In genomic region chr4:141796356-141796755, GRCm38 (mm10) we compare ENCODE assay signal across 24 mouse cellular contexts. TPM values are rescaled to one million over a fixed set of nuclear protein-coding genes. Genes with fewer than 3 reads are reported as not detected.
DNase-seq lines count a peak whose midpoint lies in the region; ATAC-seq lines count a peak whose summit lies in the region.
"Had no signal": no experiment of that assay in that cellular context is flagged by ENCODE, and none has a peak within 500 bp of the region (broad histone marks: within the 10 kb centered on the region; RNA-seq: fewer than 3 reads in every experiment).

No protein-coding gene starts in this region.

- no peak for ATAC-seq in kidney, embryonic 14.5 days (ENCODE audit: low FRiP score, low TSS enrichment)
- ATAC-seq: forebrain, postnatal 0 days; liver, embryonic 12.5 days; lung, postnatal 0 days had no signal

- H3K9ac ChIP-seq in kidney, embryonic 14.5 days (ENCODE audit: low read depth, low read length), result no peak overlapping the region
- H3K9ac ChIP-seq: forebrain, postnatal 0 days; liver, embryonic 12.5 days had no signal

- no peak overlapping the region for H3K27ac ChIP-seq in kidney, embryonic 14.5 days (ENCODE audit: low read depth, low read length)
- H3K27ac ChIP-seq: hindbrain, embryonic 13.5 days; layer of hippocampus, adult 2 months; liver, embryonic 12.5 days had no signal

- DNase-seq in adrenal gland, postnatal 10 days, result peak; percentile 35
- no peak for DNase-seq in adrenal gland, adult 2 months
- DNase-seq in gastrocnemius, postnatal 25 days, result peak; percentile 28
- no peak for DNase-seq in gastrocnemius, postnatal 4 days (ENCODE audit: low spot score in 2 of 2)
- DNase-seq in kidney, postnatal 10 days, result peak; percentile 24
- peak; percentile 32 for DNase-seq in ovary, adult 18-20 months (ENCODE audit: low spot score)
- DNase-seq in ovary, postnatal 10 days (ENCODE audit: low spot score), result no peak
- DNase-seq: forebrain, postnatal 0 days; heart, adult 18-20 months; midbrain, embryonic 14.5 days; thymus, adult 2 months had no signal

- no peaks in the 10 kb centered on the region for H3K9me3 ChIP-seq in kidney, embryonic 14.5 days (ENCODE audit: control insufficient read depth, low read length)
- H3K9me3 ChIP-seq: hindbrain, embryonic 13.5 days; liver, embryonic 12.5 days had no signal

- H3K36me3 ChIP-seq in kidney, embryonic 14.5 days (ENCODE audit: control insufficient read depth, insufficient read depth, low read length), result peaks cover 13% of the 10 kb centered on the region; the same call in 1 of the 2 replicates

- 80% methylated on average over 7 of the region's 7 CpGs for WGBS in kidney, embryonic 14.5 days

- H3K4me1 ChIP-seq in kidney, embryonic 14.5 days (ENCODE audit: control insufficient read depth, insufficient read depth, low read length), result peaks cover 7% of the 10 kb centered on the region; the same call in 1 of the 2 replicates

- no peak overlapping the region for H3K4me2 ChIP-seq in kidney, embryonic 14.5 days (replicated peaks; ENCODE audit: low read depth, low read length)
- H3K4me2 ChIP-seq: hindbrain, embryonic 13.5 days; liver, embryonic 12.5 days had no signal

- H3K4me3 ChIP-seq in kidney, embryonic 14.5 days (ENCODE audit: low read length), result no peak overlapping the region
- H3K4me3 ChIP-seq: hindbrain, embryonic 13.5 days; layer of hippocampus, adult 2 months; liver, embryonic 12.5 days had no signal

- no peaks in the 10 kb centered on the region for H3K27me3 ChIP-seq in kidney, embryonic 14.5 days (ENCODE audit: control insufficient read depth, insufficient read depth, low read length)
- H3K27me3 ChIP-seq: hindbrain, embryonic 13.5 days; liver, embryonic 12.5 days had no signal

RNA-seq across cellular contexts. Expression of gene Casp9, which starts 2.9 kb away (rescaled TPM):
- 10 to 100 TPM; 14.4 to 22.5 TPM for total RNA-seq in adrenal gland, postnatal 10 days (2021)
- total RNA-seq in adrenal gland, adult 2 months (2021), result 10 to 100 TPM; 18.2 to 22.0 TPM
- polyA plus RNA-seq in adrenal gland, adult 2 months (2012; rRNA removed), result 16.6 and 19.3 TPM in 2 replicates
- 1 to 10 TPM; 2.0 TPM for total RNA-seq in gastrocnemius, postnatal 25 days (2021)
- total RNA-seq in gastrocnemius, postnatal 4 days (2021), result 10 to 100 TPM in 1 of 2 experiments, 1 to 10 TPM in 1; 9.3 to 10.8 TPM
- polyA plus RNA-seq in kidney, embryonic 14.5 days (2014; fragmentation: Nextera tagmentation; extraction: Ambion mirVana), result 14.5 and 24.3 TPM in 2 replicates

RNA-seq across cellular contexts. Expression of gene Dnajc16, which starts 5.6 kb away (rescaled TPM):
- total RNA-seq in adrenal gland, postnatal 10 days (2021), result 10 to 100 TPM; 16.1 to 16.8 TPM
- 10 to 100 TPM; 21.3 to 29.6 TPM for total RNA-seq in adrenal gland, adult 2 months (2021)
- 13.2 and 14.4 TPM in 2 replicates for polyA plus RNA-seq in adrenal gland, adult 2 months (2012; rRNA removed)
- total RNA-seq in gastrocnemius, postnatal 25 days (2021), result 10 to 100 TPM; 10.1 to 12.0 TPM
- total RNA-seq in gastrocnemius, postnatal 4 days (2021), result 10 to 100 TPM; 10.5 to 10.9 TPM
- polyA plus RNA-seq in kidney, embryonic 14.5 days (2014; fragmentation: Nextera tagmentation; extraction: Ambion mirVana), result 3.2 and 5.2 TPM in 2 replicates

RNA-seq across cellular contexts. Expression of gene Cela2a, which starts 29.6 kb away (rescaled TPM):
- total RNA-seq in adrenal gland, postnatal 10 days (2021), result not detected
- not detected for total RNA-seq in adrenal gland, adult 2 months (2021)
- polyA plus RNA-seq in adrenal gland, adult 2 months (2012; rRNA removed), result 0.25 and 0.59 TPM in 2 replicates
- not detected for total RNA-seq in gastrocnemius, postnatal 25 days (2021)
- not detected for total RNA-seq in gastrocnemius, postnatal 4 days (2021)
- not detected in 2 replicates for polyA plus RNA-seq in kidney, embryonic 14.5 days (2014; fragmentation: Nextera tagmentation; extraction: Ambion mirVana)
- total RNA-seq: forebrain, postnatal 0 days; heart, adult 18-20 months; layer of hippocampus, adult 2 months; left cerebral cortex, postnatal 36 days; megakaryocyte progenitor cell, adult 5-6 weeks had no signal
- polyA plus RNA-seq: embryonic facial prominence, embryonic 14.5 days; hindbrain, embryonic 13.5 days; liver, embryonic 12.5 days; lung, postnatal 0 days; midbrain, embryonic 14.5 days had no signal

RNA-seq across cellular contexts. Expression of gene Ctrc, which starts 49.8 kb away (rescaled TPM):
- not detected for total RNA-seq in adrenal gland, postnatal 10 days (2021)
- total RNA-seq in adrenal gland, adult 2 months (2021), result not detected
- not detected in 2 replicates for polyA plus RNA-seq in adrenal gland, adult 2 months (2012; rRNA removed)
- not detected for total RNA-seq in gastrocnemius, postnatal 25 days (2021)
- not detected for total RNA-seq in gastrocnemius, postnatal 4 days (2021)
- not detected in 2 replicates for polyA plus RNA-seq in kidney, embryonic 14.5 days (2014; fragmentation: Nextera tagmentation; extraction: Ambion mirVana)
- total RNA-seq: forebrain, postnatal 0 days; gastrocnemius, adult 18-20 months; heart, adult 18-20 months; heart, postnatal 10 days; layer of hippocampus, adult 2 months; left cerebral cortex, postnatal 36 days; megakaryocyte progenitor cell, adult 5-6 weeks had no signal
- polyA plus RNA-seq: cortical plate, adult 2 months; embryonic facial prominence, embryonic 14.5 days; forebrain, postnatal 0 days; hindbrain, embryonic 13.5 days; intestine, embryonic 14.5 days; liver, embryonic 12.5 days; lung, postnatal 0 days; midbrain, embryonic 14.5 days; urinary bladder, adult 2 months had no signal

RNA-seq across cellular contexts. Expression of gene Agmat, which starts 49.9 kb away (rescaled TPM):
- total RNA-seq in adrenal gland, postnatal 10 days (2021), result 10 to 100 TPM; 15.6 to 34.4 TPM
- 10 to 100 TPM; 25.7 to 59.4 TPM for total RNA-seq in adrenal gland, adult 2 months (2021)
- polyA plus RNA-seq in adrenal gland, adult 2 months (2012; rRNA removed), result 5.8 and 9.2 TPM in 2 replicates
- under 1 TPM in 1 of 2 experiments, not detected in 1; 0.20 TPM for total RNA-seq in gastrocnemius, postnatal 25 days (2021)
- total RNA-seq in gastrocnemius, postnatal 4 days (2021), result 1 to 10 TPM in 1 of 2 experiments, under 1 TPM in 1; 0.64 to 1.5 TPM
- 1.1 and 1.6 TPM in 2 replicates for polyA plus RNA-seq in kidney, embryonic 14.5 days (2014; fragmentation: Nextera tagmentation; extraction: Ambion mirVana)
- total RNA-seq: forebrain, postnatal 0 days; gastrocnemius, adult 18-20 months; layer of hippocampus, adult 2 months; megakaryocyte progenitor cell, adult 5-6 weeks had no signal
- polyA plus RNA-seq: forebrain, postnatal 0 days; hindbrain, embryonic 13.5 days; midbrain, embryonic 14.5 days; urinary bladder, adult 2 months had no signal

Comparison
In these comparisons a context has a peak if more than half of its experiments do, and no peak if none do; other contexts are left out.
1. DNase-seq: peak in adrenal gland, postnatal 10 days (single experiment), gastrocnemius, postnatal 25 days (single experiment), kidney, postnatal 10 days (single experiment) and ovary, adult 18-20 months (single experiment); none in adrenal gland, adult 2 months (single experiment), gastrocnemius, postnatal 4 days (0 of 2) and ovary, postnatal 10 days (single experiment).